Mouse (Mus musculus): ENCODE data around the gene Gm8108. TPM values are rescaled to one million over a fixed set of nuclear protein-coding genes. Genes with fewer than 3 reads are reported as not detected.
"Not testable (repeated sequence)": the region's sequence is repeated elsewhere in the genome, so short reads cannot be mapped to it uniquely, and the experiment has no call there.

Gene Gm8108
- total RNA-seq (2021) = 10 to 100 TPM in 1 of 2 experiments, 1 to 10 TPM in 1; 9.7 to 11.1 TPM

DNA sequence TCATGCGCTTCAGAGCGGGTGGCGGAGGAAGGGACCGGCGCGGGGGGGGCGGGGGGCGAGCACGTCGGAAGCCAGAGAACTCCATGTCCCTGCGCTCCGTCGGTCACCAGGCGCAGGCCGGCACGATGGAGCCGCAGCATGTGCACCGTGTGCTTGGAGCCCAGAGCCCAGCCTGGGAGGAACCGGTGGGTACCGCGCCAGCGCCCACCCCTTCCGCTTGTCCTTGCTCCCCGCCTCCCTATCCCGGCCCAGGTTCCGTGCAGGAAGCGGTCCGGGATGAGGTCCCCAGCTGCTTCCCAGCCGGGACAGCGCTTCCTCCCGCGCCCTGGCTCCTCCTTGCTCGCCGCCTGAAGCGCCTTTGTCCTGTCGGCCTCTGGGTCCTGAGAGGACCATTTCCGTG is at the start of gene Gm8108:
TSS of gene Gm8108 (plus strand) at position 101 of the 400 bp plus-strand sequence.
- DNase-seq (ENCODE audit: extremely low spot score in 1 of 2, low spot score in 2 of 2) = peak; percentile 0 to 17
- intact Hi-C loops (cut with DNase I) = not testable (repeated sequence)

DNA sequence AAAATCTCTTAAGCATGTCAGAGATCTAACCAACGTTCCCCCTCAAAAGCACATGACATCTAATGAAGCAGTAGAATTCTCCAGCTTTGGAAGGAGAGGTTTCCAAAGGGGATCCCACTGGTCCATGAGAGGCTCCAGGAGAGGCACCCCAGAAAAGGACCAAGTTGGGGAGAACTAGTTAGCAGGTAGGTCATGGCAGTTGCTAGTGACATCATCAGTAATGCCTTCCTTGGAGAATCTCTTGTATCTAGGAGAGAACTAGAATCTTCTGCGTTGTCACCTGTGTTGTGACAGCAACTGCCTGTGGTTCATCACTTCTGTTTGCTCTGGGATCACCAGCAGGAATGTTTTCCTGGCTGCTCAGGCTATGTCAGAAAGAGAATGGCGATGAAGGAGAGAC is 26.5 kb upstream of the Gm8108 start, which contains the start of gene Gm3115:
TSS of gene Gm3115 (plus strand) at position 301 of the 400 bp plus-strand sequence.
- intact Hi-C loops (cut with DNase I); DNase-seq (ENCODE audit: extremely low spot score in 1 of 2, low spot score in 2 of 2): not testable (repeated sequence)

GRCm38 (mm10) chr14:4141646-4142045 is 31.3 kb downstream of the Gm8108 start:
- DNase-seq (ENCODE audit: extremely low spot score in 1 of 2, low spot score in 2 of 2) = peak in 1 of 2 experiments; percentile 12

DNA sequence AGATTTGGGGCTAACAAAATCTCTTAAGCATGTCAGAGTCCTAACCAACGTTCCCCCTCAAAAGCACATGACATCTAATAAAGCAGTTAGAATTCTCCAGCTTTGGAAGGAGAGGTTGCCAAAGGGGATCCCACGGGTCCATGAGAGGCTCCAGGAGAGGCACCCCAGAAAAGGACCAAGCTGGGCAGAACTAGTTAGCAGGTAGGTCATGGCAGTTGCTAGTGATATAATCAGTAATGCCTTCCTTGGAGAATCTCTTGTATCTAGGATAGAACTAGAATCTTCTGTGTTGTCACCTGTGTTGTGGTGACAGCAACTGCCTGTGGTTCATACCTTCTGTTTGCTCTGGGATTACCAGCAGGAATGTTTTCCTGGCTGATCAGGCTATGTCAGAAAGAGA is 54.4 kb downstream of the Gm8108 start, which contains the start of gene Gm3127:
TSS of gene Gm3127 (plus strand) at position 301 of the 400 bp plus-strand sequence.
- DNase-seq (ENCODE audit: extremely low spot score in 1 of 2, low spot score in 2 of 2); intact Hi-C loops (cut with DNase I): not testable (repeated sequence)

More at GRCm38 (mm10) chr14:4141646-4142045, 31.3 kb downstream of the Gm8108 start:
- intact Hi-C loops (cut with DNase I) = not testable (repeated sequence)

DNA sequence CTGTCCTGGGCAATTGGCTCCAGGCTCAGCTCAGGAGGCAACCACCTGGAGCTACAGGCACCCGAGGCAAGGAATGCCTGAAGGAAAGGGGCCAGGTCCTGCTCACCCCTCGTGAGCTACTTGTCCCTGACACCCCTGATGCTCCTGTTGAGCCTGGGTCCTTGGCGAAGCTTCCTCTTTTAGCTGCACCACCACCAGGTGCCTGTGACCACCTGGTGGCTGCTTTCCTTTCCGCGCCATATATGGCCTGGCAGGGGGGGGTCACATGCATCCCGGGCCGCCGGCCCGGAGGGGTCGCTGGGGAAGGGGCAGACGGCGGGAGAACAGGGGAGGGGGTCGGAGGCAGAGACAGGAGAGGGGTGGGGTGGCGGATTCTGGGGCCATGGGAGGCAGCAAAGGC is 71.7 kb downstream of the Gm8108 start:
- DNase-seq (ENCODE audit: extremely low spot score in 1 of 2, low spot score in 2 of 2) = peak in 1 of 2 experiments; percentile 24
- intact Hi-C loops (cut with DNase I) = not testable (repeated sequence)

Other genes with a start within 250 kb of the Gm8108 start
- not detected for gene Gm2916, start 226.4 kb upstream of the Gm8108 start, total RNA-seq (2021)
- not detected for gene Gm3029, start 178.8 kb upstream of the Gm8108 start, total RNA-seq (2021)
- gene Gm3095, start 147.0 kb upstream of the Gm8108 start, total RNA-seq (2021) = under 1 TPM; 0.26 to 0.75 TPM
- not detected for gene Gm3099, start 112.1 kb upstream of the Gm8108 start, total RNA-seq (2021)
- 10 to 100 TPM in 1 of 2 experiments, 1 to 10 TPM in 1; 8.0 to 11.2 TPM for gene Gm5796, start 86.6 kb upstream of the Gm8108 start, total RNA-seq (2021)
- gene Gm3115, start 26.4 kb upstream of the Gm8108 start, total RNA-seq (2021) = under 1 TPM; 0.28 to 0.47 TPM
- gene Gm3127, start 54.5 kb downstream of the Gm8108 start, total RNA-seq (2021) = not detected
- gene Gm2974, start 72.0 kb downstream of the Gm8108 start, total RNA-seq (2021) = 1 to 10 TPM; 4.0 to 4.2 TPM
- not detected for gene Gm3138, start 139.1 kb downstream of the Gm8108 start, total RNA-seq (2021)
- not detected for gene Gm3149, start 206.8 kb downstream of the Gm8108 start, total RNA-seq (2021)
- 1 to 10 TPM; 3.1 to 3.4 TPM for gene 2610042L04Rik, start 224.2 kb downstream of the Gm8108 start, total RNA-seq (2021)

All from left cerebral cortex, postnatal 10 days (tissue).